Mouse (Mus musculus) testis, postnatal 10 days (tissue): ENCODE data around the gene Cwf19l1.

Experiments
- DNase-seq: peaks from one replicate; pipeline ENCODE4 v3.0.0; 2021; ENCODE audit warnings: low spot score

Cwf19l1 gene

GRCm38 (mm10) chr19:44111706-44112105 is 24.0 kb downstream of the Cwf19l1 start:
- DNase-seq: no peak

- no peak for DNase-seq
These were observed 25.3 kb downstream of the Cwf19l1 start for GRCm38 (mm10) chr19:44110356-44110755.

GRCm38 (mm10) chr19:44108996-44109395 is 26.7 kb downstream of the Cwf19l1 start:
- DNase-seq: no peak

GRCm38 (mm10) chr19:44107661-44108521 is 27.8 kb downstream of the Cwf19l1 start:
- no peak for DNase-seq

GRCm38 (mm10) chr19:44106831-44107660 is 28.6 kb downstream of the Cwf19l1 start, which contains the start of gene Chuk:
TSS of gene Chuk (minus strand) at chr19:44107480.
- DNase-seq: peak; percentile 97

GRCm38 (mm10) chr19:44104393-44104792 is 31.3 kb downstream of the Cwf19l1 start:
- DNase-seq: no peak

GRCm38 (mm10) chr19:44103001-44103400 is 32.7 kb downstream of the Cwf19l1 start:
- DNase-seq: no peak

GRCm38 (mm10) chr19:44100840-44101239 is 34.8 kb downstream of the Cwf19l1 start:
- DNase-seq: no peak

GRCm38 (mm10) chr19:44086278-44086677 is 49.4 kb downstream of the Cwf19l1 start:
- no peak for DNase-seq

GRCm38 (mm10) chr19:44080920-44081319 is 54.8 kb downstream of the Cwf19l1 start:
- no peak for DNase-seq

- no peak for DNase-seq
These were observed 55.7 kb downstream of the Cwf19l1 start for GRCm38 (mm10) chr19:44080023-44080422.

- DNase-seq: no peak
These were observed 58.7 kb downstream of the Cwf19l1 start for GRCm38 (mm10) chr19:44077024-44077423.

- no peak for DNase-seq
These were observed 59.2 kb downstream of the Cwf19l1 start for GRCm38 (mm10) chr19:44076457-44076856.

- DNase-seq: no peak
These were observed 60.7 kb downstream of the Cwf19l1 start for GRCm38 (mm10) chr19:44074986-44075385.

GRCm38 (mm10) chr19:44071166-44071565 is 64.5 kb downstream of the Cwf19l1 start:
- DNase-seq: no peak

- no peak for DNase-seq
These were observed 65.8 kb downstream of the Cwf19l1 start for GRCm38 (mm10) chr19:44069914-44070232.

- peak; percentile 96 for DNase-seq
These were observed 66.4 kb downstream of the Cwf19l1 start, which contains the start of gene Erlin1 for GRCm38 (mm10) chr19:44069121-44069913. TSS of gene Erlin1 (minus strand) at chr19:44069785.

GRCm38 (mm10) chr19:44068232-44068631 is 67.4 kb downstream of the Cwf19l1 start:
- no peak for DNase-seq

GRCm38 (mm10) chr19:44067323-44068049 is 68.2 kb downstream of the Cwf19l1 start:
- no peak for DNase-seq

- no peak for DNase-seq
These were observed 70.9 kb downstream of the Cwf19l1 start for GRCm38 (mm10) chr19:44064734-44065133.

- DNase-seq: no peak
These were observed 71.9 kb downstream of the Cwf19l1 start for GRCm38 (mm10) chr19:44063773-44064172.
